Mouse (Mus musculus): ENCODE results near the gene Azin2. TPM values are rescaled to one million over a fixed set of nuclear protein-coding genes. Genes with fewer than 3 reads are reported as not detected.

Azin2 gene
- polyA plus RNA-seq, 2 experiments from 2014 or later, result 0.66 TPM; not detected in 1

DNA sequence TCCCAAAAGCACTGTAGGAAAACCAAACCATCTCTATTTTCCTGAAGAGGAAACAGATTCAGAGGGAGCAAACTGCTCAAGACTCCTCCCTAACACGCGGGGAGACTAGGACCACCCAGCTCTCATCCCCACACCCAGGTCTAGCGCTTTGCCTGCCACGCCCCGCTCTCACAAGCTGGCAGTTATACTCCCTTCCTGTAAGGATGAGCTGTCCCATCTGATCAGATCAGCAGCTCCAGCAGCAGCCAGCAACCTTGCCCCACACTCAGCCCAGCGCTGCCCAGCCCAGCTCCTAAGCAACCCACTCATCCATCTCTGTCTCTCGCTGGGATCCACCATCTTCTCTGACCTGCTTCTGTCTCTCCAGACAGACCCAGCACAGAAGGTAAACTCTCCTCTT lies 29.5 kb downstream of the Azin2 start:
- no peak for ATAC-seq

DNA sequence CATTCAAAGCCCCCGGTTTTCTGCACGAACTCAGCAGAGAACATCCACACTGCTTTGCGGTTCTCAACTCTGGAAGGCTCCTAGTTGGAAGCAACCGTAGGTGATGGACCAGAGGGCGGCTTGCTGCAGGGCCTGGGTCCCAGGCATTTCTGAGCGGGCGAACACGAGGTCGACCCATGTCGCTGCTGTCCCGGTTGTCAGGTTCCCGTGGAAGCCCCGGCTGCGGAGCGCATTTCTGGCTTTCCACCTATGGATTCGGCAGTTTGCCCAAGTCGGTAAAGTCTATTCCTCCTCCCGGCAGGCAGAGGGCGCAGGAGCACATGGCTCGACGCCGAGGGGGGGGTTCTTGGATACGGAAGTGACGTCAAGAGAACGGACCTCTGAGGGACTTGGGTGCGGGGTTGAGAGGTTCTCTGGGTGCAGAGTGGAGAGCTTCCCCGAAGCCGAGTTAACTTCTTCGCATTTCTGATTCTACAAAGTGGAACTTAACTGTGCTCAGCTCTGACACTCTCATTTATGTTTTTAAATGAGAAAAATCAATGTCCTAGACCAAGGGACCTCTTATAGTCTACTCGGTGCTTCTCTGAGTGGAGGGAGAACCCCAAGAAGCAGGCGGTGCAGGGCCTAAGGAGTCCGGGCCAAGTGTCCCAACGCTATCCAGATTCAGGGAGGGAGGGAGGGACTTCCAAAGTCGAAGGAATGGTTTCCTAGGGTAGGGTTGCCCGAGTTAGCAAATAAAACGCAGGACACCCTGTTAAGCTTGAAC lies 37.2 kb downstream of the Azin2 start:
- peak; percentile 100 for ATAC-seq

DNA sequence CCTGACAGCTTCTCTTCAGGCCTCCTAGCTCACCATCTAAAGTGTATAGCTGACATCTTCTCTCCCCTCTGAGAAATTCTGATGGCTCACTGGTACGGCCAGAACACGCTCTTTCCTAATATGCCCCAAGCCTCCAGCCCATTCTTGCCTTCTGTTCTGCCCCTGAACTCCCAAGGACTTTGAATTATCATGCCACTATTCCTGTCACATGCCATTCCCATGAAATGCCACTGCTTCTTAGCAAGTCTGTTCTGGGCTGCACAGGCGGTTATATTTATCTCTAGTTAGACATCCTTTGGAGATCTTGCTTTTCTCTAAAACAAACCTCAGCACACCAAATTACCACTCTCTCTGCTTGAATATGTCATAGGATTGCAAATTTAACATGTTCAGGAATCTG lies 38.6 kb downstream of the Azin2 start:
- ATAC-seq, result no peak

DNA sequence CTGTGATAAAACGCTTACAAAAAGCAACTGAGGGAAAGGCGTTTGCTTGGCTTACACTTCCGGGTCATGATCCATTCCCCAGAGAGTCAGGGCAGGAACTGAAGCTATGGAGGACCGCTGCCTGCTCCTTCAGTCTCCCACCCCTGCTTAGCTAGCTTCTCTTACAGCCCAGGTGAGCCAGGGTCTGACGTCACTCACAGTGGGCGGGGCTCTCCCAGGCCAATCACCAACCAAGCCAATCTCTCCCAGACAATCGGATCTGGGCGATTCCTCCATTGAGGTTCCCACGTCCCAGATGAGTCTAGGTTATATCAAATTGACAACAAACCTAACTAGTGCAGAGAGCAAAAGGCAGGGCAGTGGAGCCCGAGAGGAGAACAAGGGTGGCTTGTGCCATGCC lies 43.1 kb downstream of the Azin2 start:
- no peak for ATAC-seq

DNA sequence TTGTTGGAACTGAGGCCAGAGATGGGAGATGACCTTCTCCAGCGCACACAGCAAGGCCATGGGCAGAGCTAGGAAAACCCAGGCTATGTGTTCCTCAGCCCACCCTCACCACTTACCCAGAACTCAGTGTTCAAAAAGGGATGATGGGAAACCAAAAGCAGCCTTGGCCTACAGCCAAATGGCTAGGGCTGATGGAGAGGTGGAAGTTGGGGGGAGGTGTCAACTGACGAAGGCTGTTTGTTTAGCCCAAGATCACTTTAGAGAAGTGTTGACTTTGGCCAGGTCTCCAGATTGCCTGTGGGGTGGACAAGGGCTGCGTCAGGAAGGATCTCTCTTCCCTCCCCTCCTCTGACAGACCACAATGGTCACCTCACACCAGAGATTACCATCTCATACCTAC lies 44.1 kb downstream of the Azin2 start:
- no peak for ATAC-seq

DNA sequence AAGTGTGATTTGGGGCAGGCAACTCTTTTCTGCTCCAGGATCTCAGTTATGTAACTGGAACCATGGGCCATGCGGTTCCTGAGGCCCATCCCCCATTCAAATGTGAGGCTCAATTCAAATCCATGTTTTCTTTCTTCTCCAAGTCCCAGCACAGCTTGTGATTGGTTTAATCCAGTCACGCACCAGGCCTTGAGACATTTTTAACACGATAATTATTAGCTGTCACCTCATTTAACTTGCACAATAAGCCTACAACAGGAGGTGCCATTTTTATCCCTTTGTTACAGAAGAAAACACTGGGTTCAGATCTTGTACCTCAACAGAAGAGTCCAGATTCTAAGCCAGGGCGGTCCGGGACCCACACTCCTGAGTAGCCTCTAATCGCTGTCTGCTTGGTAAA lies 44.5 kb downstream of the Azin2 start:
- no peak for ATAC-seq

DNA sequence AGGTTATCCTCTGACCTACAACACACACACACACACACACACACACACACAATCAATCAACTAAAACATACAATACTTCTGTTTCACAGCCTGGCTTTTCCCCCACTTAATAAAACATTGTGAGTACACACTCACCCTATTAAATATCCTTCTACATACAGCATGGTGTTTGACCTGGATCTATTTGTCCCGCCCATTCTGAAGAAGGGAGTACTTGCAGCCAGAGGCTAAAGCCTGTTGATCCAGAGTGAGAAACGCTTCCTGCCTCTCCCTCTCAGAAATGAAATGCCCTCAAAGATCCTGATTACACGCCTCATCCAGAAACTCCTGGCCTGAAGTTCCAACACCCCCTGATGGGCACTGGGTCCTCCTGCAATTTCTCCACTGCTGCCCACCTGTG lies 45.1 kb downstream of the Azin2 start:
- ATAC-seq, result no peak

DNA sequence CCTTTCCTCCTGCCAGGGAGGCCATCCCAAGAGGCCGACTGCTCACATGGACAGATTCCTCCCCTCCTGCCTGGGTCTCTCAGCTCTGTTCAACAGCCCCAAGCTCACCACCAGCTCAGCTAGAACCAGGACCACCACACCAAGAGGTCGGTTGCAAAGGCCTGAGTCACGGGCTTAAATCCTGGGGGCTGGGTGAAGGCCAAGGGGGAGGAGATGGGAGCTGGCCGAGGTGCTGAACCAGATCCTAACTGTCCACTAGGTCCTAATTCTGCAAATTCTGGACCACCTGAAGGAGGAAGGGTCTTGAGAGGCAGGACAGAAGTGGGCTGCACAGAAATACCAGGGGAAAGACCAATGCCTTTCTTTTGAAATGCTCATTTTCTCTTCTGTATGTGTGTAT lies 48.4 kb downstream of the Azin2 start:
- no peak for ATAC-seq

DNA sequence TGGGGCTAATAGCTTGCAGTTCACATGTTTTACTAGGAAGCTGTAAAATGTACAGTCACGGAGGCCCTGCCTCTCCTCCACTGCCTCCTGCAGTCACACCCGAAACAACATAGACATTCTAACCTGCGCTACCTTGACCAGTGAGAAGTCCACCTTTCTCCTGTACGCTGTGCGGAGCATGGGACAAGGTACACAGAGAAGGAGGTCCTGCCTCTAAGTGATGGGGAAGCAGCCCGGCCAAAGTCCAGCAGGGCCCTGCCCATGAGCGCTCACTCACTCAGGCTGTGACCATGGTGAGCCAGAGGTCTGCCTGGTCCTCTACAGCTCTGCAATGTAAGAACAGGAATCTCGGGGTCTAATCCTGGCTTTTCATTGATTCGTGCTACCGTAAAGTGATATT lies 50.2 kb downstream of the Azin2 start:
- no peak for ATAC-seq

DNA sequence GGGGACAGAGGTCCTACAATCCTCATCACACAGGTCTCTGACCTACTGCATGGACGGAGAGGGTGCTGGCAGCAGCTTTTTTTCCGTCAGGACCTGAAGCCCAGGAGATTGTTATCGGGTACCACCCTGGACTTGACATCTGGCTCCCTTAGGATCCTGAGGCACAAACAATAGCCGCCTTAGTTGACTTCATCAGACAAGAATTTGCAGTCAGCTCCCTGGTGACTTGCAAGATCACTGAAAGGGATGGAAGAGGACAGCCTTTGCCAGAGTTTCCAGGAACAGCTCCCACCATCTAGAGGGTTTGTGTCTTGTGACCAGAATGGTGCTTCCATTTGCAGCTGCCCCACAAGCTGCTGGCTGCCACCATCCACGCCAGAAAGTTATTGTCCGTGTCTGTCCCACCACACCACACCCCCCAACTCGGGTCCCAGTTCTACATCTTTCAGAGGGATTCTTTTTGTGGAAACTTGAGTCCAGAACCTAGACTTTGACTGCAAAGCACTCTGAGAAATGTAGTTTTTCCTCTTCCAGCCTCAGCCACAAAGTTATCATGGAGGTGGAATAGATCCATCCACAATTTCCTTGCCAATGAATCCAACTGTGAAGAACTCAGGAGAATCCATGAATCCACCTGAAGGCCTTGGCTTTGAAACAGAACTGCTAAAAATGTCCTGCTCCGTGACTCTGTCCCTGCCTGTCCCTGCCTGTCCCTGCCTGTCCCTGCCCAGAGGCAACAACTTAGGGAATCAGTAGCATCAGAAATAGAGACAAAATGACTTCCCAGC lies 51.8 kb downstream of the Azin2 start:
- no peak for ATAC-seq

DNA sequence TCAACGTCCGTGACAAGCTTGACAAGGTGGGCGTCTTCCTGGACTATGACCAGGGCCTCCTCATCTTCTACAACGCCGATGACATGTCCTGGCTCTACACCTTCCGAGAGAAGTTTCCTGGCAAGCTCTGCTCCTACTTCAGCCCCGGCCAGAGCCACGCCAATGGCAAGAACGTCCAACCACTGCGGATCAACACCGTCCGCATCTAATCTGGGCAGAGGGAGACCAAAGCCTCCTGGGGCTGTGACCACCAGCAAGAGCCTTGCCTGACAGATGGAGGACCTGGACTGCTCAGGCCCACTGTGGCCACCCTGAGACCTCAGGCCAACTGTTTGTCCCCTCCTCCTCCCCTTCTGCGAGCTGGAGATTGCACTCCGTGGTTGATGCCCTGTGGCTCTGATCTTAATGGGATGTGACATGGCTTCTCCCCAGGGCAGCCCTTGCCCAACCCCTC lies 52.8 kb downstream of the Azin2 start:
- ATAC-seq, result no peak

DNA sequence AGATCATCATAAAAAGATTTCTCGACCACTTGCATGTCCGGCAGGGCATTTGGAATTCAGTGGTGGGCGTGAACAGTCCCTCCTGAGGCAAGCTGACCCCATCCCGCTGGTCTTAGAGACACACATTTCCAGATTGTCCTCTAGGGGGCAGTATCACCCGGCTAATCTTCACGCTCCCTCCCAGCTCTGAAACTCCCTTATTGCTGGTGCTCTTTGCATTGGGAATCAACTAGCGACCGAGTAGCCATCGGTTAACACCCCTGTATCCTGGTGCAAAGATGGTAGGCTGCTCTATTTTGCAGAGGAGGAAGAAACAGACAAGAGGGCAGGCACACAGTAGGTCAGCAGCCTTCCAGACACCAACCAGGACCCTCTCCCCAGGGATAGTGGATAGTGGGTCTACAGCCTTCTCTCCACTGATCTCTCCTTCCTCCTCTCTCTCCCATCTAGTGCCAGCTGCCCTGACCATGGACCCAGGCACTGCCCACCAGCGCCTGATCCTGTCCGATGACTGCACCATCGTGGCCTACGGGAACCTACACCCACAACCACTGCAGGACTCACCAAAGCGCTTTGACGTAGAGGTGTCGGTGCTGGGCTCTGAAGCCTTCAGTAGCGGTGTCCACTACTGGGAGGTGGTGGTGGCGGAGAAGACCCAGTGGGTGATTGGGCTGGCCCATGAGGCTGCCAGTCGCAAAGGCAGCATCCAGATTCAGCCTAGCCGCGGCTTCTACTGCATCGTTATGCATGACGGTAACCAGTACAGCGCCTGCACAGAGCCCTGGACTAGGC lies 53.5 kb downstream of the Azin2 start:
- ATAC-seq, result no peak

DNA sequence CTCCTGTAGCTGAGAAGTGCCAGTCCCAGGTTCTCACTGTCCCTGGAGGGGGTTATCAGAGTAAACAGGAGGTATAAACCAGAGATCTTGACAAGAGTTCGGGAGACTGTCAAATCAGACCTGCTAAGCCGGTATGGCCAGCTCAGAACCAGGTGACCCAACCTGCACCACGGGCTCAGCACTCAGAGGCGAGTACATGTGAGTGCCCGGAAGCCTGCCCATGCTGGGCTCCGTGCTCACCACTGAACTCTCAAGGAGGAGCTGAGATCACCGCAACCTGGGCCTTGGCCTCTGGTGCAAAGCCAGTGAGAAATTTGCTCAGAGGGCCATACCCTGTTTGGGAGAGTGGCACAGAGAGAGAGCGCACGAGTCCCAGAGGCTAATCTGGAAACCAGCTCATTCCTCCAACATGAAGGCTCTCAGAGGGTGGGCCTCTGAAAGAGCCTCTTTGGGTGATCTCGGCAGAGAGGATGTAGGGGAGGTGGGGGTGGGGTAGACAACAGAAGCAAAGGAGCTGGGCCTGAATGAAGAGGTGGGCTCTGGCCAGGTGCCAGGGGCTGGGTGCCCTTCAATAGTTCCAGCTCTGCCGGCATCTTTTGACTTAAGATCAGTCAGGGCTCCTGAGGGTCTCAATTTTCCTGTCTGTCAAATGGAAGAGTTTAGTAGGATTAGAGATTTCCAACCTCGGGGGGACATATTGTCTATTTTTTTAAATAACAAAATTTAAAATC lies 54.8 kb downstream of the Azin2 start:
- ATAC-seq, result no peak

DNA sequence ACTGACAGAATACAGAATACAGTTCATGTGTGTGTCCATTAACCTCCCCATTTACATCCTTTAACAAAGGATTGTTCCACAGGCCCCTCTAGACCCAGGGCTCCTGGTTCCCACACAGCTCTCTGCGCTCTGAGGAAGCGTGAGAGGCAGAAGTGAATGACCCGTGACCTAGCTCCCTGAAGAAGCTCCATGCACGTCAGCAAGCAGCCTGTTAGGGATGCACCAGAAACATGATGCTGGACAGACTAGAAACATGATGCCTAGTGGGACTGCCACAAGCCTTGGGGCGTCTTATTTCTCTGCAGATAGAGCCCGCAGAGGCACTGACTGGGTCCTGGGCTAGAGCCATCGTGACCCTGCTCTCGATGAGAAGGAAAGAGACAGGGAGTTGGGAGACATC lies 55.5 kb downstream of the Azin2 start:
- ATAC-seq, result no peak

DNA sequence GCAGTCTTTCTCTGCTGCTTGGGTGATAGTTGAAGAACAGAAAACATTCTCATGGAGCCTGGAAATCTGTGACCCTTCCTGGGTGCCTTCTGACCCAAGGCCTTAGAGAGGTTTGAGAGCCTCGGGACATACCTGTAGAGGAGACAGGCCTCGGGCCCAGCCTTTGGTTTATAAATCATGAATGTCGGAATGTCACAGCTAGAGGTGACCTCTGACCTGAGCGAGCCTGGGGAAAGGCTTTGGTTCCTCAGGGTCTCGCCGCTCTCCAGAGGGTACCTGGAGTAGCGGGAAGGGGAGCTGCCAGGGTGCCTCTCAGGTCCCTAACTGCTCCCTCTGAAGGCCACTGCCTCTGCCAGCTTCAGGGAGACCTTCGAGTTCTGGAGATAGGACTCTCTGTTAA lies 57.0 kb downstream of the Azin2 start:
- no peak for ATAC-seq

DNA sequence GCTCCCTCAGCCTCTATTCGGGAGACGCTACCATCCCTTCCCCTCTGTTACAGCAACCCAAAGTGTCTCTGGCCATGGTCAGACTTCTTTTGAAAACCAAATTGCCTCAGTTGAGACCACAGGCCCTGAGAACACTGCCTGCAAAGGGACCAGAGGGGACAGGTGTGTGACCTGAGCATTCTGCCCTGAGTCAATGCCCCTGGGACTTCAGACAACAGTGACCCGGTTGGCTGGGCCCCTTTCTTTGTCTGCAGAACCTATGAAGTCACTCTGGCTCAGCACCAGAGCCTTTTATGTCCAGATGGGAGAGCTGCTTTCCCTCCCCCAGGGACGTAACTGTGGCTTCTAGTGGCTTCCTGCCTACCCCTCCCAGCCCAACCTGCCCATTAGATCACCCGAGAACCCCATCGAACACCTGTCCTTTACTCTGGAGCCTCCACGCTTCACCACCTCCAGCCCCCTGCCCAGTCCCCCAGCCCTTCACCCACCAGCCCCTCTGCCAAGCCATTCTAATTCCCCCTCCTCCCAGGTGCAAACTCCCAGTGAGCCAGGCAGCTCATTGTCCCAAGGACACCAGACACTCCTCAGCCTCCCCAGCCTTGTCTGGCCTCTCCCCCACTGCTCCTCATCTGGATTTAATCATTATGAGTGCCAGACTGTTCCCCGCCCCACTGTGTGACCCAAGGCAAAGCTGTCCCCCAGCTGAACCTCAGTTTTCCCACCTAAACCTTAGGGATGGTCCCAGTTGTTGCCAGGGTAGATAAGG lies 58.0 kb downstream of the Azin2 start:
- ATAC-seq, result no peak

DNA sequence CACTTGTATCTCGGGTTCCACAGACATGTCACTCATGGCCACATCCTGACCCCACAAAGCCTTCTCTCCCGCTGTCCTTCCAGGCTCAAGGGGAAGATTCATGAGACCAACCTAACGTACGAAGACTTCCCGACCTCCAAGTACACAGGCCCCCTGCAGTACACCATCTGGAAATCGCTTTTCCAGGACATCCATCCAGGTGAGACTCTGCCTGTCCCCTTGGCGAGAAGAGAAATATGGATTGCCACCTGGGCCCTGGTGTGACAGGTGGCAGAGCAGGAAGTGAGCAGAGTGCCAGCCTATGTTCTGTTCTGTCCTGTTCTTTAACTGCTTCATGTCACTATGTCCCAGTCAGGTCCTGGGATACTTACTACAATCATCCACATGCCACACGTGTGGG lies 59.9 kb downstream of the Azin2 start:
- ATAC-seq, result no peak

DNA sequence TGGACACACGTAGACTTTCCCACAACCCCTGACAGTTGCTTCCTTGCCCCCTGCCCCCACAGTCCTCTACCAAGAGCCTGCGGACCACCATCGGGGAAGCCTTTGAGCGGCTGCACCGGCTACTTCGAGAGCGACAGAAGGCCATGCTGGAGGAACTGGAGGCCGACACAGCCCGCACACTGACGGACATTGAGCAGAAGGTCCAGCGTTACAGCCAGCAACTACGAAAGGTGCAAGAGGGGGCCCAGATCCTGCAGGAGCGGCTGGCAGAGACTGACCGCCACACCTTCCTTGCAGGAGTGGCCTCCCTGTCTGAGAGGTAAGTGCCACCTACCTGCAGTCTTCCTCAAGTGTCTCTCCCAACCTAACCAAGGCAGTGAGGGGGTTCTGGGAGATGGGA lies 61.8 kb downstream of the Azin2 start:
- no peak for ATAC-seq

DNA sequence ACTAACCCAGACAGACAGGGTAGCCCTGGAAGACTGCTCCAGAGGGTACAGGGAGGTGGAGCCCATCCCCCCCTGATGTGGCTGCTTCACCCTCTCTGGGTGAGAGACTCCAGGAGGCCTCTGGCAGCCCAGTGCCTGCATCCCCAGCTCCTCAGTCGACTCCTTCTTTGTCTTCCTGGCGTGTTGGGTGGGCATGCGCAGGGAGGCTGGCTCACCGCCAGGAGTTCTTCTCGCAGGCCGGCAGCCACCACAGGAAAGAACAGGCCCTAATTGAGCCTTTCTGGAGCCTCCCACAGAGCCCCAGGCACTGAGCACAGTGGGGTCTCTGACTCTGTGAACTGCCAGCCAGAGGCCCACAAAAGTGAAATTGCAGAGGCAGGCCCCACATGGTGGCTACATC lies 62.9 kb downstream of the Azin2 start:
- no peak for ATAC-seq

DNA sequence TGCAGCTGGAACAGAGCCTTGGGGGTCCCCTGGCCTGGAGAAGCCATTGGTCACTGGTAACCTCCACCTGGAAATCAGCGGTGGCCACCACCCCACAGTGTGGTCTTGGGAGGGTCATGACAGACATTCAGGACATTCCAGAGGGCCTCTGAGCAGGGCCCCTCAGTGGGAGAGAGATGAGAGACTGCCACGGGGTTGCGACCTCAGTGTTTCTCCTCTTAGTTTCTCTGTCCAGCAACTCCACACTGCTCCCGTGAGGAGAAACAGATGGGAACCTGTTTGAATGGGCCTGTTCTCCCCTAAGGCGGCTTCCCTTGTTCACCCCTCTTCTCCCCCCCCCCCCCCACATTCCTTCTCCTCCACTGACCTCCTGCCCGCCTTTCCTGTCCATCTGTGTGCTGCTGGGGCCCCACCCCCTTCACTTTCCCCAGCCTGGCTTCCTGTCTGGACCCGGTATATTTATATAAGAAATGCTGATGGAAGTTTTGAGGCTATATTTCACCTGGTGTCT lies 64.3 kb downstream of the Azin2 start:
- ATAC-seq, result no peak

DNA sequence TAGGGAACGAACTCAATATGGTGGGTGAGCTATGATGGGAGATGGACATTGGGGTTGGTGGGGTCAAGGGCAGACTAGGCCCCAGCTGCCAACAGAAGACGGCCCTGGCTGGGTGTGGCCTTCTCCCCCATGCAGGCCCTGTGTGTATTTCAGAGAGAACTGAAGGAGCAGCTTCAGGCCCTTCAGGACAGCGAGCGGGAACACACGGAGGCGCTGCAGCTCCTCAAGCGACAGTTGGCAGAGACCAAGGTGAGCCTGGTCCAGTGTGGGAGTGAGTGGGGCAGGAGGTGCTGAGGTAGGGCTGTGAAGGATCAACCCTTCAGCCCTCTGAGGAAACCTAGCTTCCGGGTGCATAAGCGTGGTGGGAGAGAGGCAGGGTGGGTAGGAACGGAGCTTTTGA lies 65.6 kb downstream of the Azin2 start:
- no peak for ATAC-seq

DNA sequence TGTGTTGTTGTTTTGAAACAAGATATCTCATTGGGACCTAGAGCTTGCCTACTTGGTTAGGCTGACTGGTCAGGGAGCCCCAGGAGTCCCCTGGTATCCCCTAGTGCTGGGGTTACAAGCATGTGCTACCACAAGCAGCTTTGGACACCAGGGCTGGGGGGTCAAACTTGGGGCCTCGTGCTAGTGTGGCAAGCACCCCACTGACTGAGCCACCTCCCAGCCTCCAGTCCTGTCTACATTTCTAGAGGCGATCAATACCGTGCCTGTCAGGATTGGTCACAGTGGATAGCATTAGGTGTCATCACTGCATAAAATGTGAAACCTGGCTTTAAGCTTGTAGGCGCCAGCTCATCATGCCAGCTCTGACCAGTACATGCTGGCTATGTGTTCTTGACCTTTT lies 66.4 kb downstream of the Azin2 start:
- no peak for ATAC-seq

Data from CD4-positive, CD25-positive, alpha-beta regulatory T cell, adult 4 months (primary cell).